Mouse (Mus musculus) adrenal gland, adult (tissue): ENCODE data around the gene Svbp.
A peak's percentile ranks its signal among the peaks of the same experiment; 100 is the strongest.

Experiments used
- DNase-seq, 2 experiments: peaks; one replicate each; pipeline ENCODE4 v3.0.0; 2022 to 2023; ENCODE audit warnings: low spot score in 1 of 2; ENCODE audit not compliant: inconsistent age in 2 of 2

Gene Svbp

GRCm38 (mm10) chr4:119194909-119195581, at the start of gene Svbp:
Gene Svbp (plus strand): TSS chr4:119195306.
- peak; percentile 89 to 97 for DNase-seq

- DNase-seq, result peak; percentile 58 to 84
Measured at GRCm38 (mm10) chr4:119146816-119147215, 48.3 kb upstream of the Svbp start.

- no peak for DNase-seq
Measured at GRCm38 (mm10) chr4:119147347-119147746, 47.8 kb upstream of the Svbp start.

GRCm38 (mm10) chr4:119148741-119149140, 46.4 kb upstream of the Svbp start:
- no peak for DNase-seq

GRCm38 (mm10) chr4:119157186-119157585, 37.9 kb upstream of the Svbp start:
- peak; percentile 61 to 90 for DNase-seq

- DNase-seq, result no peak
Measured at GRCm38 (mm10) chr4:119157891-119158290, 37.2 kb upstream of the Svbp start.

- DNase-seq, result no peak
Measured at GRCm38 (mm10) chr4:119161358-119161757, 33.7 kb upstream of the Svbp start.

- peak in 1 of 2 experiments; percentile 27 for DNase-seq
Measured at GRCm38 (mm10) chr4:119162990-119163389, 32.1 kb upstream of the Svbp start.

- DNase-seq, result peak in 1 of 2 experiments; percentile 58
Measured at GRCm38 (mm10) chr4:119165916-119166315, 29.2 kb upstream of the Svbp start.

GRCm38 (mm10) chr4:119167068-119167467, 28.0 kb upstream of the Svbp start:
- DNase-seq, result no peak

- DNase-seq, result peak; percentile 80 to 95
Measured at GRCm38 (mm10) chr4:119167663-119168062, 27.4 kb upstream of the Svbp start.

GRCm38 (mm10) chr4:119172919-119173650, 22.0 kb upstream of the Svbp start:
- no peak for DNase-seq

GRCm38 (mm10) chr4:119173851-119174453, 21.2 kb upstream of the Svbp start, which contains the start of gene Zfp691:
Gene Zfp691 (minus strand): TSS chr4:119174195.
- DNase-seq, result peak; percentile 95 to 98

- peak in 1 of 2 experiments; percentile 56 for DNase-seq
Measured at GRCm38 (mm10) chr4:119177702-119178101, 17.4 kb upstream of the Svbp start.

GRCm38 (mm10) chr4:119178331-119178730, 16.8 kb upstream of the Svbp start:
- DNase-seq, result peak; percentile 33 to 75

GRCm38 (mm10) chr4:119180133-119180707, 14.9 kb upstream of the Svbp start:
- DNase-seq, result peak in 1 of 2 experiments; percentile 70

GRCm38 (mm10) chr4:119181456-119181855, 13.7 kb upstream of the Svbp start:
- peak in 1 of 2 experiments; percentile 37 for DNase-seq

GRCm38 (mm10) chr4:119183525-119183924, 11.6 kb upstream of the Svbp start:
- DNase-seq, result no peak

- DNase-seq, result no peak
Measured at GRCm38 (mm10) chr4:119185771-119186170, 9.3 kb upstream of the Svbp start.

GRCm38 (mm10) chr4:119188060-119188785, 6.9 kb upstream of the Svbp start:
- DNase-seq, result no peak

GRCm38 (mm10) chr4:119189392-119189791, 5.7 kb upstream of the Svbp start:
- no peak for DNase-seq
